Mouse (Mus musculus) ES-E14 (cell line): ENCODE measurements around the gene Smad1. TPM values are rescaled to one million over a fixed set of nuclear protein-coding genes. Genes with fewer than 3 reads are reported as not detected.

Experiments used
- DNase-seq: peaks from one replicate; pipeline ENCODE4 v3.0.0-alpha.2; 2013; ENCODE audit warnings: low read depth, low spot score
- H3K27ac ChIP-seq: 2 replicates; pipeline ENCODE4 v1.5.1; 2012; ENCODE audit warnings: low read depth, mild to moderate bottlenecking, low read length, moderate library complexity, mixed read lengths; ENCODE audit not compliant: poor library complexity, insufficient read depth, severe bottlenecking
- H3K36me3 ChIP-seq: 2 replicates; pipeline ENCODE4 v1.6.1; 2012; ENCODE audit warnings: mild to moderate bottlenecking, low read length, moderate library complexity, mixed read lengths; ENCODE audit not compliant: control insufficient read depth, poor library complexity, insufficient read depth, severe bottlenecking
- H3K4me1 ChIP-seq, 2 experiments: fragments of 150-350 bp in 1 of 2; sonication (generic) in 1 of 2; 2 replicates each; pipeline ENCODE4 v1.6.1; 2012; ENCODE audit warnings: low read length in 2 of 2, mild to moderate bottlenecking in 1 of 2, mixed read lengths in 1 of 2; ENCODE audit not compliant: control insufficient read depth in 2 of 2, insufficient read depth in 2 of 2, poor library complexity in 1 of 2
- H3K4me3 ChIP-seq, 2 experiments: fragments of 150-350 bp in 1 of 2; sonication (generic) in 1 of 2; 2 replicates each; pipeline ENCODE4 v1.5.1; 2012; ENCODE audit warnings: low read length in 2 of 2, low read depth in 1 of 2, mild to moderate bottlenecking in 1 of 2, mixed read lengths in 1 of 2; ENCODE audit not compliant: insufficient read depth in 1 of 2, poor library complexity in 1 of 2, severe bottlenecking in 1 of 2
- H3K9ac ChIP-seq: 2 replicates; pipeline ENCODE4 v1.6.1; 2012; ENCODE audit warnings: low read depth, mild to moderate bottlenecking, low read length, mixed read lengths; ENCODE audit not compliant: poor library complexity, insufficient read depth, severe bottlenecking
- H3K9me3 ChIP-seq: fragments of 150-350 bp; sonication (generic); 2 replicates; pipeline ENCODE4 v1.6.1; 2012; ENCODE audit warnings: low read depth, mild to moderate bottlenecking, low read length; ENCODE audit not compliant: control insufficient read depth, insufficient read depth
- CHD2 ChIP-seq: IDR thresholded peaks from 2 replicates; pipeline ENCODE4 v1.6.1; 2014; ENCODE audit warnings: mild to moderate bottlenecking, low read depth, low read length, inconsistent platforms
- HCFC1 ChIP-seq: IDR thresholded peaks from 2 replicates; pipeline ENCODE4 v1.6.1; 2012; ENCODE audit warnings: low read length, inconsistent platforms, borderline replicate concordance; ENCODE audit not compliant: insufficient read depth
- MAFK ChIP-seq: IDR thresholded peaks from 2 replicates; pipeline ENCODE4 v1.6.1; 2014; ENCODE audit warnings: mild to moderate bottlenecking, low read depth, low read length, inconsistent platforms; ENCODE audit not compliant: insufficient read depth
- ZC3H11A ChIP-seq: IDR thresholded peaks from 2 replicates; pipeline ENCODE4 v1.6.1; 2012; ENCODE audit warnings: low read depth, mild to moderate bottlenecking, inconsistent platforms, low read length, borderline replicate concordance
- ZNF384 ChIP-seq: IDR thresholded peaks from 2 replicates; pipeline ENCODE4 v1.6.1; 2012; ENCODE audit warnings: low read depth, low read length, inconsistent platforms
- in situ Hi-C, 2 experiments: fragments of 600-800 bp; cut with MboI; formaldehyde crosslinking; loops; one replicate each; pipeline ENCODE4 v1.15.1; 2025; ENCODE audit warnings: low sequenced_read_pairs in 2 of 2, inconsistent platforms in 1 of 2; ENCODE audit not compliant: unreplicated experiment in 2 of 2
- total RNA-seq: library from RNA; depleted of rRNA; stranded (reverse); fragments of 300-350 nt; gene quantifications from 2 replicates; pipeline ENCODE4 v1.2.3, GENCODE M21; 2012; rRNA removed

Gene Smad1
- total RNA-seq, 1 experiment: 9.4 TPM

- no peak overlapping the region for H3K27ac ChIP-seq
Measured at GRCm38 (mm10) chr8:79292712-79293264, 106.5 kb downstream of the Smad1 start.

GRCm38 (mm10) chr8:79289592-79289991 lies 109.7 kb downstream of the Smad1 start:
- Histone ChIP-seq H3K36me3 (no peaks in the 10 kb centered on the region), H3K27ac (no peak overlapping the region), H3K9ac (no peak overlapping the region), H3K4me1 (no peaks in the 10 kb centered on the region; a peak in 1 of 4 replicates), H3K4me3 (no peak overlapping the region), H3K9me3 (no peaks in the 10 kb centered on the region)
- TF ChIP-seq ZNF384 (no peak), ZC3H11A (no peak), MAFK (no peak), CHD2 (no peak), HCFC1 (no peak)
- in situ Hi-C loops: no loop called here
- no peak for DNase-seq

More at GRCm38 (mm10) chr8:79292712-79293264, 106.5 kb downstream of the Smad1 start:
- Histone ChIP-seq H3K9ac (no peak overlapping the region), H3K4me1 (no peaks in the 10 kb centered on the region; a peak in 1 of 4 replicates), H3K9me3 (no peaks in the 10 kb centered on the region), H3K4me3 (no peak overlapping the region), H3K36me3 (no peaks in the 10 kb centered on the region)
- no peak for TF ChIP-seq ZNF384
- TF ChIP-seq HCFC1: no peak
- no peak for TF ChIP-seq MAFK
- no peak for TF ChIP-seq CHD2
- TF ChIP-seq ZC3H11A: no peak
- no peak for DNase-seq
- in situ Hi-C loops: no loop called here

- Histone ChIP-seq H3K4me1 (no peaks in the 10 kb centered on the region), H3K4me3 (no peak overlapping the region), H3K27ac (no peak overlapping the region), H3K36me3 (no peaks in the 10 kb centered on the region), H3K9ac (no peak overlapping the region), H3K9me3 (no peaks in the 10 kb centered on the region)
- TF ChIP-seq MAFK: no peak
- TF ChIP-seq HCFC1: no peak
- TF ChIP-seq ZC3H11A: no peak
- in situ Hi-C loops: no loop called here
- no peak for DNase-seq
Measured at GRCm38 (mm10) chr8:79288681-79289080, 110.6 kb downstream of the Smad1 start.

Other genes with a start within 250 kb of the Smad1 start
- not detected in 2 replicates for gene 1700011L22Rik, start 150.9 kb downstream of the Smad1 start, total RNA-seq
- 2.4 and 3.0 TPM in 2 replicates for gene Mmaa, start 104.6 kb downstream of the Smad1 start, total RNA-seq
- gene Otud4, start 240.1 kb upstream of the Smad1 start, total RNA-seq: 58.9 and 74.2 TPM in 2 replicates